ENCODE assay signal across 25 mouse cellular contexts in the genomic region with DNA sequence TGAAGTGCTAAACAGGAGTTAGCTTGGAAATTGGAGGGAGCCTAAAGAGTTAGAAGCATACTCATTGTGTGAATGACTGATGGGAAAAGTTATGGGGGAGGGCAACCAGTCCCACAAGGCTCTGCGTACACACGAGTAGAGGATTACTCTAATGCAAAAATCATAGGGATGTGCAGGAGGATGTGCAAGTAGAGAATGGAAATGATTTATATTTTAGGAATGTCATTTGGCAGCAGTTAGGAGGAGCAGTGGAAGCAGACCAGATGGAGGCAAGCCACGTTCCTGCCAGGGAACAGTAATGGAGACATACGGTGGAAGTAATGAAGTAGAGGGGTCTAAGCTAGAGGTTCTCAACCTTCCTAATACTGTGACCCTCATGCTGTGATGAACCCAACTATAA.
DNase-seq lines count a peak whose midpoint lies in the region; ATAC-seq and TF ChIP-seq lines count a peak whose summit lies in the region.
"Had no signal": no experiment of that assay in that cellular context is flagged by ENCODE, and none has a peak within 500 bp of the region (broad histone marks: within the 10 kb centered on the region; RNA-seq: fewer than 3 reads in every experiment).

No protein-coding gene starts in this region.

- no peaks in the 10 kb centered on the region for H3K4me1 ChIP-seq in hindbrain, embryonic 16.5 days (ENCODE audit: control insufficient read depth, insufficient read depth, low read depth, low read length)
- H3K4me1 ChIP-seq in hindbrain, postnatal 0 days (ENCODE audit: insufficient read depth, low read length): no peaks in the 10 kb centered on the region
- H3K4me1 ChIP-seq: hindbrain, embryonic 12.5 days; limb, embryonic 13.5 days; liver, embryonic 13.5 days; lung, embryonic 15.5 days; midbrain, embryonic 10.5 days; neural tube, embryonic 12.5 days had no signal

- TF ChIP-seq POLR2A in brain, embryonic 14.5 days (IDR thresholded peaks at IDR 0.05; ENCODE audit: borderline replicate concordance, extremely low read depth, insufficient read depth, insufficient read length, poor library complexity, severe bottlenecking): no peak

- no peaks in the 10 kb centered on the region for H3K36me3 ChIP-seq in hindbrain, embryonic 16.5 days (ENCODE audit: control insufficient read depth, insufficient read depth, low read length)
- no peaks in the 10 kb centered on the region for H3K36me3 ChIP-seq in hindbrain, postnatal 0 days (ENCODE audit: insufficient read depth, low read length)
- H3K36me3 ChIP-seq: embryonic facial prominence, embryonic 15.5 days; hindbrain, embryonic 12.5 days; limb, embryonic 13.5 days; liver, embryonic 13.5 days; lung, embryonic 15.5 days; midbrain, embryonic 10.5 days; neural tube, embryonic 12.5 days had no signal

- no peak overlapping the region for H3K27ac ChIP-seq in hindbrain, embryonic 16.5 days (ENCODE audit: low read depth, low read length)
- no peak overlapping the region for H3K27ac ChIP-seq in hindbrain, postnatal 0 days
- H3K27ac ChIP-seq: embryonic facial prominence, embryonic 15.5 days; hindbrain, embryonic 12.5 days; layer of hippocampus, adult 2 months; limb, embryonic 13.5 days; liver, embryonic 13.5 days; lung, embryonic 15.5 days; macrophage; midbrain, embryonic 10.5 days; neural tube, embryonic 12.5 days had no signal

- no peak overlapping the region for H3K9ac ChIP-seq in hindbrain, embryonic 16.5 days (ENCODE audit: low read depth, low read length)
- no peak overlapping the region for H3K9ac ChIP-seq in hindbrain, postnatal 0 days (replicated peaks; ENCODE audit: low read length)
- H3K9ac ChIP-seq: embryonic facial prominence, embryonic 15.5 days; hindbrain, embryonic 12.5 days; limb, embryonic 13.5 days; liver, embryonic 13.5 days; lung, embryonic 15.5 days; neural tube, embryonic 12.5 days had no signal

- H3K27me3 ChIP-seq in hindbrain, embryonic 16.5 days (replicated peaks; ENCODE audit: control insufficient read depth, insufficient read depth, low read length): no peaks in the 10 kb centered on the region
- H3K27me3 ChIP-seq in hindbrain, postnatal 0 days (ENCODE audit: insufficient read depth, low read length): no peaks in the 10 kb centered on the region
- H3K27me3 ChIP-seq: embryonic facial prominence, embryonic 15.5 days; hindbrain, embryonic 12.5 days; limb, embryonic 13.5 days; liver, embryonic 13.5 days; lung, embryonic 15.5 days; neural tube, embryonic 12.5 days had no signal

- no peak for TF ChIP-seq CTCF in hindbrain, postnatal 0 days (IDR thresholded peaks at IDR 0.05; ENCODE audit: low read depth)
- TF ChIP-seq CTCF in brain, embryonic 14.5 days (IDR thresholded peaks at IDR 0.05; ENCODE audit: borderline replicate concordance, extremely low read depth, insufficient read depth, insufficient read length): no peak

- 74% methylated on average over 4 of the region's 4 CpGs for WGBS in hindbrain, embryonic 16.5 days
- WGBS in hindbrain, postnatal 0 days: 77% methylated on average over 4 of the region's 4 CpGs

- no peak overlapping the region for H3K4me2 ChIP-seq in hindbrain, embryonic 16.5 days (ENCODE audit: low read length)
- H3K4me2 ChIP-seq in hindbrain, postnatal 0 days (ENCODE audit: low read depth, low read length): no peak overlapping the region
- H3K4me2 ChIP-seq: embryonic facial prominence, embryonic 15.5 days; heart, embryonic 11.5 days; hindbrain, embryonic 12.5 days; limb, embryonic 13.5 days; liver, embryonic 13.5 days; lung, embryonic 15.5 days; neural tube, embryonic 12.5 days had no signal

- intact Hi-C loops in left cerebral cortex, postnatal 36 days (cut with DNase I): no loop called here

- no peaks in the 10 kb centered on the region for H3K9me3 ChIP-seq in hindbrain, embryonic 16.5 days (ENCODE audit: control insufficient read depth, low read length)
- H3K9me3 ChIP-seq in hindbrain, postnatal 0 days (ENCODE audit: low read length): no peaks in the 10 kb centered on the region
- H3K9me3 ChIP-seq: embryonic facial prominence, embryonic 15.5 days; hindbrain, embryonic 12.5 days; limb, embryonic 13.5 days; liver, embryonic 13.5 days; lung, embryonic 15.5 days; midbrain, embryonic 10.5 days; neural tube, embryonic 12.5 days had no signal

- peak; percentile 22 to 28 for DNase-seq in cerebellum, postnatal 10 days
- no peak for DNase-seq in cerebellum, adult 18-20 months
- DNase-seq in hindbrain, postnatal 0 days (ENCODE audit: low spot score): no peak
- peak; percentile 8 to 15 for DNase-seq in left cerebral cortex, postnatal 36 days (ENCODE audit: low spot score in 2 of 2)
- DNase-seq in left cerebral cortex, adult 11 months (ENCODE audit: low spot score): no peak
- peak; percentile 17 for DNase-seq in brain, embryonic 14.5 days (ENCODE audit: low read depth)
- no peak for DNase-seq in testis, postnatal 10 days (ENCODE audit: low spot score)
- DNase-seq: adrenal gland, postnatal 25 days; cerebellum, adult 9-10 months; gastrocnemius, postnatal 36 days; heart, postnatal 10 days; kidney, adult 8-10 months; liver, embryonic 13.5 days; thymus, adult 2 months had no signal

- ATAC-seq in hindbrain, embryonic 16.5 days: 0 out of 2 replicates have a peak, but pooled peaks have one; percentile 42
- no peak for ATAC-seq in hindbrain, postnatal 0 days
- ATAC-seq: CD4-positive, CD25-positive, alpha-beta regulatory T cell, adult 4 months had no signal

- H3K4me3 ChIP-seq in hindbrain, embryonic 16.5 days (ENCODE audit: low read length): no peak overlapping the region
- no peak overlapping the region for H3K4me3 ChIP-seq in hindbrain, postnatal 0 days (ENCODE audit: low read length)
- H3K4me3 ChIP-seq: embryonic facial prominence, embryonic 15.5 days; hindbrain, embryonic 12.5 days; layer of hippocampus, adult 2 months; limb, embryonic 13.5 days; liver, embryonic 13.5 days; lung, embryonic 15.5 days; midbrain, embryonic 10.5 days; neural tube, embryonic 12.5 days had no signal

Comparison
In these comparisons a context has a peak if more than half of its experiments do, and no peak if none do; other contexts are left out.
1. DNase-seq: peak in cerebellum, postnatal 10 days (2 of 2), left cerebral cortex, postnatal 36 days (2 of 2) and brain, embryonic 14.5 days (single experiment); none in cerebellum, adult 18-20 months (0 of 2), hindbrain, postnatal 0 days (single experiment), left cerebral cortex, adult 11 months (single experiment) and testis, postnatal 10 days (single experiment).